Mouse (Mus musculus): Measurements from ENCODE around the gene Cdc42bpg.
"Not testable (repeated sequence)": the region's sequence is repeated elsewhere in the genome, so short reads cannot be mapped to it uniquely, and the experiment has no call there.

The Cdc42bpg gene

DNA sequence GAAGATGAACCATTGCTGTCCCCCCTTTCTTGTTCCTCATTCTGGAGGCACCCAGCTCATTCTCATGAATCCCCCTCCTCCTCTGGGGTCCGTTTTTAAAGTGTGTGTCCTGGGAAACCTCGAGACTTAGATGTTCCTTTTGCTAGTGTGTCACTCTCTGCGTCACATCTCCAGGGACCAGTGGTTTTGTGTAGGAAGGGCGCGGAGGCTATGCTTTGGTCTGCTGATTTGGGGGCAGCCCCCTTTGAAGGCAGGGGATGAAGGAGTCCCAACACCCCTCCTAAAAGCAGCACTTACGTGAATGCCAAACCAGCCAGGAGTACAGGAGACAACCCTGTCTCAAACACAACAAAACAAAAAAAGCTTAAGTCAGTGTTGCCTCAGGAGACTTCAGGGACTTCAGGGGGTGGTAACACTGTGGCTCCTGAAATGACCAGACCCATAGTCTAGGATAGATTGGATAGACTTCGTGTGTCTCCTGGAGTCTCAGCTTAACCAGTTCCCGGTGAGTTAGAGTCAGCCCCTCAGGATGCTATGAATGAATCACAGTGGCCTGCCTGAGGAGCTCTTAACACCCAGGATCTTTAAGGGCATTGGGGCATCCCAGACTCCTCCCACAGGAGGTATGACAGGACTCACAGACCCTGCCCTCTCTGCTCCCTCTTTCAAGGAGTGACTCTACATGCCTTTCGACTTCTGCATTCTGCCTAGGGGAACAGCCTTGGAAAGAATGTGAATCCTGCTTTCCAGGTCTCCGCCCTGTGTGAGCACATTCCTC lies 28.4 kb upstream of the Cdc42bpg start:
- peak; percentile 80 for DNase-seq

DNA sequence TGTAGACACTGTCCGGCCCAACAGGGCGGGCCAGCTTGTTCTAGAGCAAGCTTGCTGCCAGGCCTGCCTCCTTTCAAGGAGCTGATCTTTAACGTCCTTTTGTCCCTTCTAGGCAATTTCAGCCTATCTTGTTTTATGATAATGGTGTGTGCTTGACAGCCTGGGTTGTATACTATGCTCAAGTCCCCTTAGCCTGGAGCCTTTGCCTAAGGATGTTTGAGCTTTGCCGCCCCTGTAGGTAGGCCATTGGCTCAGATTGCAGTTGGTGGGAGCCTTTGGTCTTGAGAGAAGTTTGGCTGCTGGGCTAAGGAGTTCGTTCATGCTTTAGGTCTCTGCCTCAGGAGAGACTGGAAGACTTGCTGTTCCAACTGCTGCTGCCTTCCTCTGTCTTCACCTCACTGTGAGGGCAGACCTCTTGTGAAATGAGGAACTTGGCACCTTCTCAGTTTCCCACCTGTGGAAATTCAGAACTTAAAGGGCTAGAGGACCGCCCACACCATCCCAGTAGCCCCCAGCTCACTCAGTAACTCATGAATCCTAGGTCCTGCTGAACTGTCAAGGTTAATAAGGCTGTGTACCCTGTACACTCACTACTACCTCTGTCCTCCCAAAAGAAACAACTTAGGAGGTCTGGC lies 27.7 kb upstream of the Cdc42bpg start:
- DNase-seq: no peak

DNA sequence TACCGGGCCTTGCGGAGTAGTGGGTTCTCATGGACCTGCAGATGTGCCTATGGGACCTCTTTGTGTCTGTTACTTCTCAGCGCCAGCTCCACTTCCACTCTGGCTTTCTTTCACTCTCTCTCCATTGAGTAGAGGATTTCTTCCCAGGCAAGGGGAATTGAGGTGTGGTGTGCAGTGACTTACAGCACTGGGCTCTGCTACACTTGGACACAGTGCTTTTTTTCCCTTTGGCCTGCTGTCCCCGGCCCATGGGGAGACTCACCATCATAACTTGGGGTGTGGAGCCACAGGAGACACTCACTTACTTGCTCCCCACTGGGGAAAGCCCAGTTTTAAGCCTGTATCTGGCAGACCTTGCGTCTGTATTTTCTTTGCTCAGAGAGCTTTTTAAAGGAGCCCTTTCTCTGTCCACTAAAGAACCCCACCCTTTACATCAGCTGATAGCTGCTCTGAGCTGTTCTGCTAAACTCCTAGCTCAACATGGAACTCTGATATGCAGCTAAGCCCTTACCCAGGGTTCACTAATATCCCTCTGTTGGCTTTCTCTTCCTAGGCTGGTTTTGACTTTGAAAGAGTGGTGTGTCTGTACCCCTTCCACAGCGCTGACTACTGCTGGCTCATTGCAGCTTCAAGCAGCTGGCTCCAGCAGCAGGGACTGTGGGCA lies 26.6 kb upstream of the Cdc42bpg start:
- no peak for DNase-seq

DNA sequence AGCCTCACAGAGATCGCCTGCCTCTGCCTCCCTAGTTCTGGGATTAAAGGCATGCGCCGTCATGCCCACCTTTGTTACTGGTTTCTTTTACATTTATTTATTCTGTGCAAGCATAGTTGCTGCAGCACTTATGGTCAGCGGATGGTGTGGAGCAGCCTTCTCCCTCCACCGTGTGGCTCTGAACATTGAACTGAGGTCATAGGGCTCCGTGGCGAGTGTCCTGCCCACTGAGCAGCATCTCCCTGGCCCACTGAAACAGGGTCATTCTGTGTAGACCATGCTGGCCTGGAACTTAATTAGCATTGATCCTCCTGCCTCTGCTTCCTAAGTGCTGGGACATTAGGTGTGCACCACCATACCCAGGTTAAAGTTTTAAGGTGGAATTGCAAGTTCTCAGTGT lies 25.7 kb upstream of the Cdc42bpg start:
- no peak for DNase-seq

DNA sequence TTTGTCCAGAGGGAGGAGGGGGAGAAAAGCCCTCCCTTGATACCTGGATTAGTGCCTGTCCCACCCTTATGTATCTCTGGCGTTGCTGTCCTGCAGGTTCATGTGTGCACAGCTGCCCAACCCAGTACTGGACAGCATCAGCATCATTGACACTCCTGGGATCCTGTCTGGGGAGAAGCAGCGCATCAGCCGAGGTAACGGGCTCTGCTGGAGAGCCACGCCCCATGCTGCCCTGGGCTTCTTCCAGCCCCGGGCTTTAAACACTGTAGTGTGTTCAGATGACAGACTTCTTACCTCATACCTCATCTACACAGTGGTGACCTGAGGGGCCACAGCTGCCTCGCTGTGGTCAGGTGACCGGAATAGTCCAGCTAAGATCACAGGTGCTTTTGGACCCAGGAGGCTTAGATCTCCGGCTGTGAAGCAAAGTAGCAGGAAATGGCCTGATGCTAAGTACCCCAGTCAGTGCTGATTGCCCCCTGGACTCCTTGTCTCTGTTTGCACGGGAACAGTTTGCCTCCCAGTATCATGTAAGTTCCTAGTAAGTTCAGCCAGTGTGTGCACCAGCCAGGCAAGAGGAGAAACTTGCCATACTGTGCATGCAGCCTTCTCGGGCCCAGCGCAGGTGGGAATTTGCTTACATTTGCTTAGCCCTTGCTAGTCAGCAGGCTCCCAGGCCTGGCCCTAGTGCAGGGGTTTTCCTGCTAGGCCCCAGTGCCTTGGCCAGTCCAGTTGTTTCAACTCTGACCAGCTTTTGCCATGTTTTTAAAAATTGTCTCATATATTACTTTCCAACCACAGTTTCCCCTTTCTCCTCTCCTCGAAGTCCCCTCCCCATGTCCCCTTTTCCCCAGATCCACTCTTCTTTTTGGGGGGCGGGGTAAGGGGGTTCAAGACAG lies 24.9 kb upstream of the Cdc42bpg start:
- peak; percentile 47 for DNase-seq

DNA sequence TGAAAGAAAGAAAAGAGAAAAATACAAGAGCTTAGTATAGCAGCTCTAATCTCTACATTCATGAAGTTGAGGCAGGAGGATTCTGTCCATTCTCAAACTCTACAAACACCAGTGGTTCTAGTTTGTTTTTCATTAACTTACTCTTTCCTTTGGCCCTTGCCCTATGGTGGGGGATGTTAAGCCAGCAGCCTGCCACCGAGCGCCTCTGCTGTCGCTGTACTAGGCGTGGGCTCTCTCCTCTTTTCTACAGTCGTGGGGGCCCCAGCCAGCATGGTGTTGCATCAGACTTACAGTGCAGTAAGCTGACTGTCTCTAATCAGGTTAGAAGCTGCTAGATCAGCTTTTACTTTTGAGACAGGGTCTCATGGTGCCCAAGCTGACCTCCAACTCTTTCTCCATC lies 23.3 kb upstream of the Cdc42bpg start:
- DNase-seq: no peak

DNA sequence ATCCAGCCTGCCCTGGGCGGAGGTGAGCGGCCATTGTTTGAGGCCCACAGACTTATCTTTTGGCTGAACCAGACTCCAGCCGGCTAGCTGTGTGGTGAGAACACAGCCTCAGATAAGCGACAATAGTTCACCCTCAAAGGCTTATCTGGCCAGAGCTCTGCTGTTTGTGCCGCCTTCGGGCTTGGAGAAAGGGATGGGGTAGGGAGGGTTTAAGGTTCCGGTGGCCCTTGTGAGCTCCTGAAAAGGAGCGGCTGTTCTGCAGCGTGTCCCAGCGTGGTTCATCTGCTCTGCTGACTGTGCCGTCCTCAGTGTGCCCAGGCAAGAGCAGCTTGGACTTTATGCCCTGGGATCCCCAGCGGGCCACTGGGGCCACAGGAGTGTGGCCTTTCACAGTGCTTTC lies 21.8 kb upstream of the Cdc42bpg start:
- no peak for DNase-seq

DNA sequence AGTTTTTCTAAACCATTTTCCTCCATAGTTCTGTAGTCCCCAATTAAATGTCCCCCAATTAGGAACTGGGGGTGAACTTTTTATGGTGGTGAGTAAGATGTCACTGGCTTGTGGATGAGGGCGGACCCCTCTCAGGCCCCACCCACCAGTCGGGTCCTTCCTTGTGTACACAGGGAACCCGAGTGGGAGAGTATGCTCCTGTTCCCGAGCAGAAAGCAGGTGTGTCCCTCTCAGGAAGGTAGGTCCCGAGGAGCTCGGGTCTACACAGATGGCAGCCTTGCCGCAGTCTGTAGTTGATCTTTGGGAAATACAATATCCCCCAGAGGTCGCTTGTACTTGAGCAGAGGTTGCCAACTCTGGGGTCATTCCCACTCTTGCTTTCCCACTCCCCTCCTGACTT lies 21.0 kb upstream of the Cdc42bpg start:
- peak; percentile 55 for DNase-seq

DNA sequence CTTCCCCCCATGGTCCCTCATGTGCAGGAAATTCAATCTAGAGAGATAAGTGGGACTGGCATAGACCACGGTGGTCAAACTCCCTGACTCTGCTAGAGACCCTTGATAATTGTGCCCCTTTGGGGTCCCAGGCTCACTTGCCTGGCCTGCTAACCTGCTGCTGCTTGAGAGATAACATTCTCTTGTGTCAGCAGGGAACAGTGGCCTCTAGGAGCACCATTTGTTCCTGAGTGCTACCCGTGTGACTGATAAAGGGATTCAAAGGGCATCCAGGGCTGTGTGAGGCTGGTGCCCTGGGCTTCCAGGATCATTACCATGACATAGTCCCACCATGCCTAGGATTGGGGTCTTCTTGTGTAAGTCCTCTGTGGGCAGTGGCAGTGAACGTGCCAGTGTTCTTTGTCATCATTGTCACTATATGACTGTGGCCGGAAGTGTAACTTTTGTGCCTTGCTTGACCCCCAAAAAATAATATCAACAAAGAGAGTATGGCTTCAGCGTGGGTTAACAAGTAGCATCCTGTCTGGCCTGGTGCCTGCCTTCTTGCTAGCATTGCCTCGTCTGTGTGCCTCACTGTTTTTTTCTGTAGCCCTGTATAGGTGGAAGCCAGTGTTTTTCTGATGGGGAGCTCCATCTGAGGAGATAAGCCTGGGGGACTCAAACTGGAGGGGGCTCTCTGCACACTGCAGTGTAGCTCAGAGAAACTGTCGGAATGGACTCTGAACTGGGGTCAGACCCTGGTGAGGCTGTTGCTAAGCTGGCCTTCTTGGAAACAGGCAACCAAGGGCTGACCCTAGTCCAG lies 20.4 kb upstream of the Cdc42bpg start:
- peak; percentile 47 for DNase-seq

DNA sequence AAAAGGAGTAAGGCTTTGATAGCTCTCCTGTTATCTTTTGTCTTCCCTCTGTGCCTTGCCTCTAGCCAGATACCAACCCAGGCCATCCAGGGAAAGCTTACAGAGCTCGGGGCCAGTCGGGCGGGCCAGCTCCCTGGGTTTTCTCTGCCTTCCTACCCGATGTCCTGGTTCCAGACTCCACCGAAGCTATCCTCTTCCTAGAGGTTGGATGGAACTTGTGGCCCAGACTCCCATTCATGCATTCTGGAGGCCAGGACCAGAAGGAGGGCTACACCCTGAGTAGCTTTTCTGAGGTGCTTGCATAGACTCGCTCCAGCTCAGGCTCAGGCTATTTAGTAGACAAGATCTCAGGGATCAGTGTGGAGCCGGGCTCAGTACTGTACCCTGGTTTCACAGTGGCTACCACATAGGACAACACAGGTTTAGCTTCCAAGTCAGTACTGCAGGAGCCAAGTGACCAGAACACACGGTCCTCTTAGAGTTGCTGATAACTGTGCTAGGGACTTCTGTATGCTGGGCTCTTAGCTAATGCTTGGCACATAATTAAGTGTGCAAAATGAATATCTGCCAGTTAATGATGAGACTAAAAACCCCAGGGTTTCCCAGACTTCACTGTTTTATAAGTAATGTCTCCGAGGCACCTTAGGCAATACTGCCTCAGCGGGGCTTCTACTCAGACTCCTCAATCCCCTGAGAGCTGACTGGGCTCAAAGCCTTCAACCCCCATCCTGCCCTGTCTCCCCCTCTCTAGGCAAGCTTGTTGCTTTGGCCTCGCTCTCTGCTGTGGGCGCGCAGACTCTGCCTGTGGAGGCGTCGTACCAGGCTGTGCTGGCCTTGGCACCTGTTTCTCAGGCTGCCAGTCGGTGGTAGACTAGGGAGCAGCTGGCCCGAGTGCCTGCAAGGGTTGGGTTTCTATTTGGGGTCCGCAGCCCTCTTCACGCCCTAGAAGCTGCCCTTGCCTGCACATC lies 19.5 kb upstream of the Cdc42bpg start:
- DNase-seq: peak; percentile 83

DNA sequence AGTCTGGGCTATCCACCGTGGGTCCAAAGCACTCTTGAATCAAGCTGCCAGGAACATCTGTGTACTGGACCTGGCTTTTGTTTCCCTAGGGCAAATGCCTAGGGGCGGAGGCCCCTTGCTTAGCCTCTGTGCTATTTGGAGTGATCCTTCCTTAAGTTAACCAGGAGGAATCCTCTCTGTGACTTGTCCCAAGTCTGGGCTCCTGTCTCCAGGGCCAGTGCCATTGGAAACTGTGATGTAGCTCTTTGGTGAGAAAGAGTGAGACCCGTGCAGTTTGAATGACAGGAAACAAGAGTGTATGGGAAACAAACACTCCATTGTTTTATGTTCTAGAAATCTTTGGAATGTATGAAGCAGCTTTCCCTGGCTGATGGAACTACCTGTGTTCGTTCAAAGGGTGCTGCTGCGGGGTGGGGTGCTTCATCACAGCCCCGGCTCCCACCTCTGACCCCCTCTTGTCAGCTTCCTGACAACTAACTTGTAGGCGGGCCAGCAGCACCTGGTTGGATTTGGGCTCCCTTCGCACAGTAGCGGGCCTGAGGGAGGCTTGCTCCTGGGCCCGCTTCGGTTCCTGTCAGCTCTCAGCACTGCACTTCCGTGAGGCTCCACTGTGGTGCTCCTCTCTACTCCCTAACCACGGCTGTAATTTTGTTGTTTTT lies 17.9 kb upstream of the Cdc42bpg start:
- DNase-seq: peak; percentile 46

DNA sequence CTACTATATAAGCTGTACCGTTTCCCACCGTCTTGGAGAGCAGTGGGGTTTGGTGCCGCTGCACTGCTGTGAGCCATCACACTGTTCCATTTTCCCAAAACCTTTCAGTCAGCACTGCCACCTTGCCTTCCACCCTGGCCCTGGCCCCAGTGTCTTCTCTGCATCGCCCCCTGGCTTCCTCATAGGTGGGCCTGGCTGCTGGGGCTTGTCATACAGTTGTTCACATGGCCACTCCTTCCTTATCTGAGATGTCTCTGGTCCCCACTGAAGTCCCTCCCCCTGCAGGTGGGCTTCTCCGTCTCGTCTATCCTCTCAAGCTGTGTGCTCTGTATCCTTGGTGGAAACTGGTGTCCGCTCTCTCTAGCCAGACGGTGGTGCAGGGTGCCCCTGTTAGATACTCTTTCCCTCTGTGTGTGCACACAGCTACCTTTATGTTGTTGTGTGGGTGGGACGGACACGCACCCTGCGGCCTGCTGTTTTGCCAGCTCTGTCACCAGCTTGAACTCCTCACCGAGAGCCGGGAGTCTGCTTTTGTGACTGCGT lies 16.5 kb upstream of the Cdc42bpg start:
- peak; percentile 59 for DNase-seq

DNA sequence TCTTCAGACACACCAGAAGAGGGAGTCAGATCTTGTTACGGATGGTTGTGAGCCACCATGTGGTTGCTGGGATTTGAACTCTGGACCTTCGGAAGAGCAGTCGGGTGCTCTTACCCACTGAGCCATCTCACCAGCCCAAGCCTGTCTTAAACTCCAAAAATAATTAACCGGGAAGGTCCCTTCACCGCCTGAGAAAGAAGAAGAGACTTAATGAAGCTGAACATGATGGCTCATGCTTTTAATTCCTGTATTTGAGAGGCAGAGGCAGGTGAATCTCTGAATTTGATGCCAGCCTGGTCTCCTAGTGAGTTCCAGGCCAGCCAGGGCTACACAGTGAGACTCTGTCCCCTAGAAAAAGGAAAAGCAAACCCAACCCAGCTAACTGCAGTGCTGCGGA lies 15.5 kb upstream of the Cdc42bpg start:
- not testable (repeated sequence) for DNase-seq

DNA sequence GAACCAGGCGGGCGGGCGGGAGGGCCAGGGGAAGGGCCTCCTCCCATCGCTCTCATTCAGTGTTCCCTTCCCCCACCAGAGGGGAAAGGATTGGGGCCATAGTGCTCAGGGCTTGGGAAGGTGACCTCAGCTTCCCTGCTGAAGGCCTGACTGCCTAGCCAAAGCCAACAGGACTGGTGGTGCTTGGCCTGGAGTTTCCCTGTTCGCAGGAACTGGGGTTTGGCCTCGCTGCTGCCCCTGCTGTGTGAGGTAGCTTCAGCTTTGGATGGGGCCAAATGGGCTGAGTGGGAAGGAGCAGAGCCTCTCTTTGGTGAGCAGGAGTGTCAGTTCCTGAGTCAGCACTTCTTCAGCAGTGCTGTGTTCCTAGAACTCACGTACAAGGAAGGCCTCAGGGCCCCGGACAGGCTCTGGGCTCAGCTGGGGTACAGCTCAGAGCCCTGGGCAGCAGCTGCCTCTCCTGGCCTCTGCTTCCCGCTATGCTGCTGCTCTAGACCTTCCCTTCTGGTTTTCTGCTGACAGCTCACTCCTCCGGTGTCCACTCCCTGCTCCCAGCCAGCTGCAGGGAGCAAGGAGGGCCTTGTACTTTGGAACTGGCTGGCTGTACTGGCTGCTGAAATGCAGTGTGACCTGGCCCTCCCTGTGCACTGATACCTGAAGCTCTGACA lies 15.0 kb upstream of the Cdc42bpg start:
- DNase-seq: peak; percentile 92

DNA sequence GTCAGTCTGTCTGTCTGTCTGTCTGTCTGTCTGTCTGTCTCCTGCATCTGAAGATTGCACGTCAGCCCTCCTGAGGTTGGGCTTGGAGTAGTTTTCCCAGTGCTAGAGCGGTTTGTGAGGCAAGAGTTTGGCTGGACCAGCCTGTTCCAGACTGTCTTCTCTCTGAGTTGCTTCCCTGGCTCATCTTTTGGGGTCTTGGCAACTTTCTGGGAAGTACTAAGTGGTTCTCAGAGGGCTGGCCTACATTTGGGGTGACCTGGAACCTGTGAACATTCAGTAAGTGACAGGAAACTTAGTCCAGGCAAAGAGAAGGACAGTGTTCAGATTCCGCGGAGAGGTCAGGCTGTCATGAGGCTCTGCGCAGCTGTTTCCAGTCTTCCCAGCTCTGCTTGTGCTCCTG lies 14.0 kb upstream of the Cdc42bpg start:
- DNase-seq: no peak

DNA sequence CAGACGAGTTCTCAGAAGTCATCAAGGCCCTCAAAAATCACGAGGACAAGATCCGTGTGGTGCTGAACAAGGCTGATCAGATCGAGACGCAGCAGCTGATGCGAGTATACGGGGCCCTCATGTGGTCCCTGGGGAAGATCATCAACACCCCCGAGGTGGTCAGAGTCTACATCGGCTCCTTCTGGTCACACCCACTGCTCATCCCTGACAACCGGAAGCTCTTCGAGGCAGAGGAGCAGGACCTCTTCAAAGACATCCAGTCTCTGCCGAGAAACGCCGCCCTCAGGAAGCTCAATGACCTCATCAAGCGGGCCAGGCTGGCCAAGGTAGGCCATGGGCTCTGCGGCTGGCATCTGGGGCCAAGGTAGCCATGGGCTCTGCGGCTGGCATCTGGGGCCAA lies 12.0 kb upstream of the Cdc42bpg start:
- no peak for DNase-seq

DNA sequence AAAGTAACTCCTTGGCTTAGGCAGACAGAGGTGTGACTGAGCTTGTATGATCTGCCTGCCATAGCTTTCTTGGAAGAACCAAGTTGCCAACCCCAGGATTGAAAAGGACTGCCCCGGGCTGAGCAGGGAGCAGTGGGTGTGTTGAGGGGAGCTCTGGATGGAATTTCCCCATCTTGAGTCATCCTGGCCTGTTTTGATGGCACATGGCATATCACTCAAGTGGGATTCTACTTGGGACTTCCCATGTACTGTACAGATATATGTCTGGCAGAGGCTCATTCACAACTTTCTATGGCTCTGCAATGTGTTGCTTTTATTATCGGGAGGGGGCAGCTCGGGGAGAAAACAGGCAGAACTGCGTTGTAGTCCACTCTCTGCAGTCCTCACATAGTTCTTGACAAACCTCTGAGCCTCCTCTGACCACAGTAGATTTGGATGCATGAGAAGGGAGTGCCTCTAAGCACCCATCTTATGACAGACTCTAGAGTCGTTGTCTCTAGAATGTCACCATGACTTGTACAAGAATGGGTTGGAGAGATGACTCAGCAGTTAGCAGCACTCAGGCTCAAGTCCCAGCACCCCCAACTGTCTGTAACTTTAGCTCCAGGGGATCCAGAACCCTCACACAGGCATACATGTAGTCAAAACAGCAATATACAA lies 9.6 kb upstream of the Cdc42bpg start:
- no peak for DNase-seq

DNA sequence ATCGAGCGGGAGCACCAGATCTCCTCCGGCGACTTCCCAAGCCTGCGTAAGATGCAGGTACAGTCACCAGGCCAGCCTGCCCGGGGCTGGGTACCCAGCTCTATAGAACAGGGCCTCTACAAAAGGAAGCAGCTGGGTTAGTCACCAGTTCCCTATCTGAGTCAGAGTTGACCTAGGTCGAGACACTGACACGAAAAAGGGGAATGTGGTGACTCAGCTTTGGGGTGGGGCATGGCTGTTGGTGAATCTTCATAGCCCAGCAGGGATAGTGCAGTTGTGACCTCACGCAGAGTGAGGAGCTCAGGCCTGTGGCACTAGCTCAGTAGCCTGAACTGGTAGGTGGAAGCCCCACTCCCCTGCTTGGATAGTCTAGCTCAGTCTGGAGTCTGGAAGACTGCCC lies 8.6 kb upstream of the Cdc42bpg start:
- DNase-seq: no peak

DNA sequence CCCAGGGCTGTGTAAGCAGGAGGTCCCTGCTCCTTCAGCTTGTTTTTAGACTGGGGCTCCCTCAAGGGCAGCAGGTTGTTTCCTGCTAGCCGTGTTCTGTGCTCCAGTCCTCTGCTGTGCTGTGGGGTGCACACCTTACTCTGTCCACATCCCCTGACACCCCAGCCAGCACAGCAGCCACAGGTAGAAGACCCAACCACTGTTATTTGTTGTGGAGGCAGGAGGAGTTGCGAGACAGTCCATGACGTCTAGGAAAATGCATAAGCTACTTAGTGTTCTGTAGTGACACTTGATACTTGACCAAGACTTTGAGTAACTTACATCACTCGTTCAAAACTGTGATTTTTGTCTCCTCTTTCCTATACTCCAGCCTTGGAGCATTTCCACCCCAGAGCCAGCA lies 7.3 kb upstream of the Cdc42bpg start:
- DNase-seq: no peak

Data from cerebellum, adult 9-11 months (tissue).